Mouse (Mus musculus) brain, embryonic 14.5 days (tissue): ENCODE measurements at regions not wholly inside any gene's neighbourhood (a gene's known extent, or its start where the extent isn't known, plus 50 kb on each side); places are given as distances from the start of the nearest gene placed in this dataset.

Source experiments
- CTCF ChIP-seq: fragments of 200-500 bp; IDR thresholded peaks from 2 replicates; pipeline ENCODE4 v1.5.1; 2012; ENCODE audit warnings: inconsistent platforms, mild to moderate bottlenecking, moderate library complexity, borderline replicate concordance; ENCODE audit not compliant: insufficient read depth, insufficient read length; ENCODE audit errors: extremely low read depth
- POLR2A ChIP-seq: fragments of 200-500 bp; IDR thresholded peaks from 2 replicates; pipeline ENCODE4 v1.6.1; 2012; ENCODE audit warnings: mild to moderate bottlenecking, inconsistent platforms, borderline replicate concordance; ENCODE audit not compliant: poor library complexity, insufficient read depth, insufficient read length, severe bottlenecking; ENCODE audit errors: extremely low read depth

DNA sequence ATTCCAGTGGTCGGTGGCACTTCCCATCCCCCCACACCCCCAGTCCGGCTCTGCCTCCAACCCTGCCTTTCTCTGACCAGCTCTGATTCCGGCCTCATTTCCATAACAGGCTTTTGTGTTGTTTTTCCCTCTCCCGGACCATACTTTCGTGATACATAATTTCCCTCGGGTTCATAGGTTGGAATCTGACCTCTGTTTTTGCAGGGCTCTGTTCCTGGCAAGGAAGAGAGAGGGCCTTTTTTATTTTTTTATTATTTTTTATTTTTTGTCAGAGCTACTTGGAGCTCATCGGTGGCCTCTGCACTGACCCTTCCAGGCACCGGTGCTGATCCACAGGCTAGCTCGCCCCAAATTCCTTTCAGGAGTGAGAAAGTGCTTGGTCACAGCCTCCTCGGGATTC, 1477.7 kb upstream of the Gulo start:
- TF ChIP-seq CTCF (no peak), POLR2A (no peak)
